Mouse (Mus musculus): ENCODE data around the gene Rnf19b.

GRCm38 (mm10) chr4:129048501-129049305 is 9.4 kb upstream of the Rnf19b start:
- TF ChIP-seq CTCF (IDR thresholded peaks at IDR 0.05; ENCODE audit: low read depth, low read length) (no peak), POLR2A (IDR thresholded peaks at IDR 0.05; ENCODE audit: extremely low read depth, insufficient read depth, low read length) (no peak)

All from liver, adult 2 months (tissue).